Mouse (Mus musculus): ENCODE measurements at regions not wholly inside any gene's neighbourhood (a gene's known extent, or its start where the extent isn't known, plus 50 kb on each side); places are given as distances from the start of the nearest gene placed in this dataset.

DNA sequence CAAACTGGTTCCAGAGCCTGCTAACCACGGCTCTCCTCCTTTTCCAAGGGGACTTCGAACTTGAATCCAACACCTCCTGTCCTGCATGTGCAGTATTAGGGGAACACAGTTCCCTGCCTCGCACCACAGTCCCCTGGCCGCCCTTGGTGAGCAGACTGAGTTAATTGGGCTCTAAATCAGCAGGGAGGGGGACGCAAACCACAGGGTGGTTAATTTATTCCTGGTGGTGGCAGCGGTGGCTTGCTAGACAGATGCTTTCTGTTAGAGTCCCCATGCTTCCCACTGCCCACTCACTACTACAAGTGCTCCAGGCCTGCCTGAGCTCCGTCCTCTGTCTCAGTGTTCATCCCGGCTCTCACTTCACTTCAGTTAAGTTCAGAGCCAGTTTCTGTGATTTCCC lies 198.0 kb upstream of the Prok2 start:
- no peaks in the 10 kb centered on the region for H3K36me3 ChIP-seq (ENCODE audit: control insufficient read depth, insufficient read depth, low read length)
- intact Hi-C loops (cut with DNase I) = no loop called here
- no peak overlapping the region for H3K27ac ChIP-seq
- peaks cover 3% of the 10 kb centered on the region; the same call in 1 of the 2 replicates for H3K4me1 ChIP-seq (ENCODE audit: control insufficient read depth, insufficient read depth, low read length)
- DNase-seq = no peak
- no peaks in the 10 kb centered on the region for H3K27me3 ChIP-seq (ENCODE audit: control insufficient read depth, insufficient read depth, low read length)
- 78% methylated on average over 8 of the region's 8 CpGs for WGBS
- no peak overlapping the region for H3K9ac ChIP-seq (ENCODE audit: low read depth, low read length)
- H3K79me2 ChIP-seq (replicated peaks; ENCODE audit: control insufficient read depth, insufficient read depth, low read length) = no peaks in the 10 kb centered on the region
- TF ChIP-seq EP300 (IDR thresholded peaks at IDR 0.05; ENCODE audit: insufficient read depth, low read depth, low read length) (no peak), CTCF (IDR thresholded peaks at IDR 0.05) (no peak), POLR2A (IDR thresholded peaks at IDR 0.05; ENCODE audit: insufficient read depth, low read depth, low read length) (no peak)
- no peak overlapping the region for H3K4me3 ChIP-seq

DNA sequence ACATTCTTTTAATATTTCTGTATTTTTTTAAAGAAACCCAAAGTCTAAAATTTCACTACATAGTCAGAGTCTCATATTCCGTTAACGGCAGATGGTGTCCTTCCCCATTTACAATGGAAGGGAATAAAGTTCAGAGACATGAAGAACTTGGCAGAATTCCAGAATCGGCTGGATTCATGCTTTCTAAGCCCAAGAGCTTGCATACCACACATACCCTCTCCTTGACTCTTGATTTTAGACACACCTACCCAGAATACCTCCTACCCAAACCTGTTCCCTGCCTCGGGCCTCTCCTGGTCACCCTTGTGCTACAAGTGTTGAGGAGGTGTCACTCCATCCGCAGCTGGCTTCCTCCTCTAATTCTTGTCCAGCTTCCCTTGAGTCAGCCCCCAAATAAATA lies 195.8 kb upstream of the Prok2 start:
- TF ChIP-seq EP300 (IDR thresholded peaks at IDR 0.05; ENCODE audit: insufficient read depth, low read depth, low read length) = no peak
- TF ChIP-seq POLR2A (IDR thresholded peaks at IDR 0.05; ENCODE audit: insufficient read depth, low read depth, low read length) = no peak
- no peak for TF ChIP-seq CTCF (IDR thresholded peaks at IDR 0.05)
- DNase-seq = no peak
- intact Hi-C loops (cut with DNase I) = no loop called here
- peaks cover 3% of the 10 kb centered on the region; the same call in 1 of the 2 replicates for H3K4me1 ChIP-seq (ENCODE audit: control insufficient read depth, insufficient read depth, low read length)
- no peaks in the 10 kb centered on the region for H3K79me2 ChIP-seq (replicated peaks; ENCODE audit: control insufficient read depth, insufficient read depth, low read length)
- WGBS = 58% methylated on average over 5 of the region's 5 CpGs
- H3K27me3 ChIP-seq (ENCODE audit: control insufficient read depth, insufficient read depth, low read length) = no peaks in the 10 kb centered on the region
- H3K4me3 ChIP-seq = no peak overlapping the region
- H3K9ac ChIP-seq (ENCODE audit: low read depth, low read length) = no peak overlapping the region
- no peak overlapping the region for H3K27ac ChIP-seq
- no peaks in the 10 kb centered on the region for H3K36me3 ChIP-seq (ENCODE audit: control insufficient read depth, insufficient read depth, low read length)

DNA sequence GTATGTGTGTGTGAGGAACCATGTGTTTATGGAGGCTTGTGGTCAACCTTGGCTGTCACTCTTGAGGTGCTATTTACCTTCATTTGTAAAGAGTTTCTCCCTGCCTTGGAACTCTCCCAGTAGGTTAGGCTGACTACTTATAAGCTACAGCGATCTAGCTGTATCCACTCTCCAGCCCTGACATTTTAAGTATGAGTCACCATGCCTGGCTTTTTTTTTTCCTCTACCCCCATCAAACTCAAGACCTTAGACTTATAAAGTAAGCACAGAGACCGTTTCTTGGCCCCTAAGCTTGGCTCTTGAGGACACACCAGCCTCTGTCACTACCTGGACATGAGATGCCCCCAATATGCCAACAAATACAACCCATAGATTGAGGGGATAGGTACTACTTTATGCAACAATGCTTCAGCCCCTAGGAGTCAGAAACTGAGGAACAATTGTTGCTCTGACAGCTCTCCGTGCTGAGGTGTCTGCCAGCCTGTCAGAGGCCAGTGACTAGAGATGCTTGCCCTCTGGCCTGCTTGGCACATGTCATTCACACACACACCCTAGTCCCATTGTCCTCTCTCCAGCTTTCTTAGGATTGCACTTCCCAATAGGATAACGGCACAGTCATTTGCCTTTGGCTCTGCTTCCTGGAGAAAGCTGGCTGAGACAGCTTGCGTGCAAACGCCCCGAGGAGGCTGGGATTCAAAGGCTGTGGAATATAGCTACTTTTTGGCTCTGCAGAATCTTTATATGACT lies 193.8 kb upstream of the Prok2 start:
- Histone ChIP-seq H3K9ac (ENCODE audit: low read depth, low read length) (no peak overlapping the region), H3K79me2 (replicated peaks; ENCODE audit: control insufficient read depth, insufficient read depth, low read length) (no peaks in the 10 kb centered on the region), H3K27ac (no peak overlapping the region), H3K36me3 (ENCODE audit: control insufficient read depth, insufficient read depth, low read length) (no peaks in the 10 kb centered on the region), H3K27me3 (ENCODE audit: control insufficient read depth, insufficient read depth, low read length) (no peaks in the 10 kb centered on the region), H3K4me1 (ENCODE audit: control insufficient read depth, insufficient read depth, low read length) (peaks cover 3% of the 10 kb centered on the region; the same call in 1 of the 2 replicates), H3K4me3 (no peak overlapping the region)
- TF ChIP-seq EP300 (IDR thresholded peaks at IDR 0.05; ENCODE audit: insufficient read depth, low read depth, low read length) = no peak
- TF ChIP-seq CTCF (IDR thresholded peaks at IDR 0.05) = no peak
- TF ChIP-seq POLR2A (IDR thresholded peaks at IDR 0.05; ENCODE audit: insufficient read depth, low read depth, low read length) = no peak
- peak in 1 of 2 experiments; percentile 27 for DNase-seq
- 27% methylated on average over 7 of the region's 7 CpGs for WGBS
- intact Hi-C loops (cut with DNase I) = loop anchor here (5.0 kb wide), 1 partner anchor 57 kb away; no protein-coding TSS in a partner anchor

DNA sequence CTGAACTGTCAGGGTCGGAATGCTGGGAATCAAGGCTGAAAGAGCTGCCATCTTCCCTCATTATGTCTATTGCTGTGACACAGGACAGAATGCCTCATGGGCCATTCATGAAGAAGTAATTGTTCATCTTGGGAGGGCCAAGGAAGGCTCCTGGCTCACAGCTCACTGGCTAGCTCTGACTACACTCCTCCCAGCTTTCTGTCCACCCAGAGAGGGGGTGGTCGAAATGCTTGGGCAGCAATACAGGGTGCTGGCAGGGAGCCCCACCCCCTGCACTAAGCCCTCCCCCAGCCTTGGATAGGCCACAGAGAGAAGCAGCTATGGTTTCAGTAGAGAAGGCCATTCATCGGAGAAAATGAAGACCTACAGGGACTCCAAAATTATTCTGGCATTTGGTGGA lies 192.2 kb upstream of the Prok2 start:
- Histone ChIP-seq H3K79me2 (replicated peaks; ENCODE audit: control insufficient read depth, insufficient read depth, low read length) (no peaks in the 10 kb centered on the region), H3K27me3 (ENCODE audit: control insufficient read depth, insufficient read depth, low read length) (no peaks in the 10 kb centered on the region), H3K9ac (ENCODE audit: low read depth, low read length) (no peak overlapping the region), H3K4me1 (ENCODE audit: control insufficient read depth, insufficient read depth, low read length) (peaks cover 3% of the 10 kb centered on the region; the same call in 1 of the 2 replicates), H3K27ac (no peak overlapping the region), H3K36me3 (ENCODE audit: control insufficient read depth, insufficient read depth, low read length) (no peaks in the 10 kb centered on the region), H3K4me3 (no peak overlapping the region)
- no peak for TF ChIP-seq CTCF (IDR thresholded peaks at IDR 0.05)
- TF ChIP-seq POLR2A (IDR thresholded peaks at IDR 0.05; ENCODE audit: insufficient read depth, low read depth, low read length) = no peak
- no peak for TF ChIP-seq EP300 (IDR thresholded peaks at IDR 0.05; ENCODE audit: insufficient read depth, low read depth, low read length)
- intact Hi-C loops (cut with DNase I) = loop anchor here (5.0 kb wide), 1 partner anchor 59 kb away; no protein-coding TSS in a partner anchor
- 86% methylated on average over 3 of the region's 3 CpGs for WGBS
- no peak for DNase-seq

DNA sequence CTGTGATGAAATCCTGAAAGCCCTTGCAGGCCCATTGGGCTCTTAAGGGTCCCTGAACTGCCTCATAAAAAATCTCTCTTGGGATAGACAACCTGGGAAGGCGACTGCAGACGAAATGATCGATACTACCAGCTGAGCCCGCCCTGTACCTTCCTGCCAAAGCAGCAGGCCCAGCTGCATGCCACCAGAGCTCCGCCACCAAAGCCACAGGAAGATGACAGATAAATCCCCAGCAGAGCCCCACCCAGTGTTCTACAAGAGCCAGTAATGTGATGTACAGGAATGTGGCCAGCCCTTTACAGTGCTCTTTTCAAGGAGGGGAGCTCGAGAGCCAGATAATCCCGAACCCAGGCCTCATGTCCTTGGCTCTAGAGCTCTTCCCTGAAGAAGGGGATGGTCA lies 183.7 kb upstream of the Prok2 start:
- peaks cover 3% of the 10 kb centered on the region for H3K4me1 ChIP-seq (ENCODE audit: control insufficient read depth, insufficient read depth, low read length)
- DNase-seq = no peak
- no peak for TF ChIP-seq CTCF (IDR thresholded peaks at IDR 0.05)
- no peak for TF ChIP-seq EP300 (IDR thresholded peaks at IDR 0.05; ENCODE audit: insufficient read depth, low read depth, low read length)
- TF ChIP-seq POLR2A (IDR thresholded peaks at IDR 0.05; ENCODE audit: insufficient read depth, low read depth, low read length) = no peak
- no peak overlapping the region for H3K4me3 ChIP-seq
- no peaks in the 10 kb centered on the region for H3K79me2 ChIP-seq (replicated peaks; ENCODE audit: control insufficient read depth, insufficient read depth, low read length)
- no peak overlapping the region for H3K9ac ChIP-seq (ENCODE audit: low read depth, low read length)
- H3K36me3 ChIP-seq (ENCODE audit: control insufficient read depth, insufficient read depth, low read length) = no peaks in the 10 kb centered on the region
- no peaks in the 10 kb centered on the region for H3K27me3 ChIP-seq (ENCODE audit: control insufficient read depth, insufficient read depth, low read length)
- intact Hi-C loops (cut with DNase I) = loop anchor here (5.0 to 10.0 kb wide), 2 partner anchors 62 to 145 kb away; no protein-coding TSS in a partner anchor
- 36% methylated on average over 7 of the region's 7 CpGs for WGBS
- H3K27ac ChIP-seq = no peak overlapping the region

DNA sequence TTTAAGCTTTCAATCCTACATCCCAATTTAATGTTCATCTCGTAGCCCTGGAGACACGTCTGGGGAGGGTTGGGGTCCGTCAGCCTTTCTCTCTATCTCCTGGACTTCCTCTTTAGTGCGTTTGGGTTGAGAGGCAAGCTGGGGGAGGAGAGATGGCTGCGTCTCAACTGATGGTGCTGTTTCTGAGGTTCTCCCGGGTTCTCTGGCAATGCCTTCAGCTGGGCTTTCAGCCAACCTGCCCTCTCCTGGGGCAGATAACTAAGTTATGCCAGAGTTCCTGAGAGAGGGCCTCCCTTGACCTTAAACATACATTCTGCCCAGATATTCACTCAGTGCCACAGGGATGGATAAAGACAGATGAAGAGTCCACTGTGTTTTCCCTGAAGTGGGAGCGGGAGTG lies 183.3 kb upstream of the Prok2 start:
- intact Hi-C loops (cut with DNase I) = loop anchor here (5.0 to 10.0 kb wide), 2 partner anchors 63 to 145 kb away; no protein-coding TSS in a partner anchor
- WGBS = 9% methylated on average over 7 of the region's 7 CpGs
- TF ChIP-seq EP300 (IDR thresholded peaks at IDR 0.05; ENCODE audit: insufficient read depth, low read depth, low read length) (0 out of 2 replicates have a peak, but pooled peaks have one; percentile 22), POLR2A (IDR thresholded peaks at IDR 0.05; ENCODE audit: insufficient read depth, low read depth, low read length) (no peak), CTCF (IDR thresholded peaks at IDR 0.05) (no peak)

More for the DNA sequence above, 183.3 kb upstream of the Prok2 start:
- no peaks in the 10 kb centered on the region for H3K36me3 ChIP-seq (ENCODE audit: control insufficient read depth, insufficient read depth, low read length)
- H3K79me2 ChIP-seq (replicated peaks; ENCODE audit: control insufficient read depth, insufficient read depth, low read length) = no peaks in the 10 kb centered on the region
- DNase-seq = peak; percentile 49 to 65
- H3K4me1 ChIP-seq (ENCODE audit: control insufficient read depth, insufficient read depth, low read length) = peaks cover 3% of the 10 kb centered on the region
- H3K27me3 ChIP-seq (ENCODE audit: control insufficient read depth, insufficient read depth, low read length) = no peaks in the 10 kb centered on the region
- no peak overlapping the region for H3K4me3 ChIP-seq
- H3K9ac ChIP-seq (ENCODE audit: low read depth, low read length) = no peak overlapping the region
- no peak overlapping the region for H3K27ac ChIP-seq
